Mouse (Mus musculus) midbrain, embryonic 15.5 days (tissue): ENCODE data around the gene Igfn1. TPM values are rescaled to one million over a fixed set of nuclear protein-coding genes. Genes with fewer than 3 reads are reported as not detected.

ENCODE experiments used
- ATAC-seq: fragments of 200-750 bp; cut with Nextera tagmentation; replicated peaks from 2 replicates; pipeline ENCODE4 v1.8.0; 2017; ENCODE audit warnings: moderate TSS enrichment
- H3K27ac ChIP-seq: fragments of 300-500 bp; sonication (generic); 2 replicates; pipeline ENCODE4 v1.5.1; 2015; ENCODE audit warnings: mild to moderate bottlenecking, inconsistent platforms
- H3K27me3 ChIP-seq: fragments of 300-500 bp; sonication (generic); replicated peaks from 2 replicates; pipeline ENCODE4 v1.6.1; 2015; ENCODE audit warnings: inconsistent platforms
- H3K36me3 ChIP-seq: fragments of 300-500 bp; sonication (generic); replicated peaks from 2 replicates; pipeline ENCODE4 v1.6.1; 2015; ENCODE audit warnings: inconsistent platforms
- H3K4me1 ChIP-seq: fragments of 300-500 bp; sonication (generic); 2 replicates; pipeline ENCODE4 v1.6.1; 2015; ENCODE audit warnings: inconsistent platforms
- H3K4me2 ChIP-seq: fragments of 300-500 bp; sonication (generic); 2 replicates; pipeline ENCODE4 v1.6.1; 2015; ENCODE audit warnings: inconsistent platforms, mild to moderate bottlenecking, moderate library complexity
- H3K4me3 ChIP-seq: fragments of 300-500 bp; sonication (generic); 2 replicates; pipeline ENCODE4 v1.5.1; 2015; ENCODE audit warnings: mild to moderate bottlenecking, inconsistent platforms
- H3K9ac ChIP-seq: fragments of 300-500 bp; sonication (generic); 2 replicates; pipeline ENCODE4 v1.6.1; 2015; ENCODE audit warnings: mild to moderate bottlenecking, inconsistent platforms
- H3K9me3 ChIP-seq: fragments of 300-500 bp; sonication (generic); 2 replicates; pipeline ENCODE4 v1.6.1; 2016; ENCODE audit warnings: inconsistent platforms
- WGBS: fragments of 180-500 bp; shearing (Covaris S2); methylation state at CpG from one replicate; pipeline ENCODE4 v1.1.7; 2015; ENCODE audit warnings: mixed read lengths; 5-methylcytosine and 5-hydroxymethylcytosine counted together
- polyA plus RNA-seq: library from polyadenylated mRNA; unstranded; fragments of >200 nt; fragmentation: Nextera tagmentation; extraction: Ambion mirVana; gene quantifications from 2 replicates; pipeline ENCODE4 v1.2.1, GENCODE M21; 2015

Gene Igfn1
- polyA plus RNA-seq, 1 experiment from 2014 or later, result not detected

DNA sequence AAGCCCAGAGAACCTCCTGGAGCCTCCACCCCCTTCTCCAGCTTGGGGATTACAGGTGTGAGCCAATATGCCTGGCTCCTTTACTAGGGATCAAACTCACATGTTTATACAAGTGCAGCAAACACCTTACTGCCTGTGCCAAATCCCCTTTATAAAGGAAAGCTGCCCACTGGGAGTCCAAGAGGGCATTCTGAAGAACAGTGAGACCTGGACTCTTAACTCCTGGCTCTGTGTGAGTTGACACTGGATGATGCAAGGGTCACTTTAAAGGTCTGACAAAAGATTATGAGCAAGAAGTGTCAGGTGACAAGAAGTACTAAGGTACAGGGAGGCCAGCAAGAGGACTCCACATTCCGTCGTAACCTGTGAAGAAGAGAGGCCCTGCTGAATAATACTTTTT is 4.7 kb downstream of the Igfn1 start:
- no peak for ATAC-seq
- no peak overlapping the region for H3K4me3 ChIP-seq
- no peaks in the 10 kb centered on the region for H3K4me1 ChIP-seq
- no peak overlapping the region for H3K27ac ChIP-seq
- no peaks in the 10 kb centered on the region for H3K9me3 ChIP-seq
- H3K36me3 ChIP-seq, result no peaks in the 10 kb centered on the region
- H3K27me3 ChIP-seq, result peaks cover 3% of the 10 kb centered on the region; the same call in 1 of the 2 replicates
- no peak overlapping the region for H3K4me2 ChIP-seq
- 88% methylated on average over 2 of the region's 2 CpGs for WGBS
- H3K9ac ChIP-seq, result no peak overlapping the region

DNA sequence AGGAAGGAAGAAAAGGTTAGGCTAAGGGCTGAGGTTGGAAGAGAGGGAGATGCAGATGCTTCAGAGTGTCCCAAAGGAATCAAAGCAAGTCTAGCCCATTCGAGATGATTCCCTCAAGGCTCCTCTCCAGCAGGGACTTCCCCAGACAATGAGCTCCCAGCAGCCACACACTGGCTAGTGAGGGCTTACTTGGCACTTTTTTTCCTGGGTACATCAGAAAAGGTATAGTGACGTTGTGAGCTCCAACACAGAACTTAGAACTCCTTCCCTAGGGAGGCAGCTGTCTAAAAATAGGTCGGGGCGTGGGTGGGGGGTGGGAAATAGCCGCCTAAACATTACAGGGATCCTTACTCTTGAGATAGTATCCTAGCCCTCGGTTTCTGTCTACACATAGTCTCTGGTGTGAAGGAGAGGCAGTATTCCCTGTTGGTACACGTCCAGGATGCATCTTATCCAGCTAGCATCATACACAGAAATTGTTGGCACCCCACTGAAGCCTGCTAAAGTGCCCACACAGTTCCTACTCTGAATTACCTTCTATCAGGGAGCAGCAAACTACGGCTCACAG is 6.3 kb downstream of the Igfn1 start:
- 64% methylated on average over 8 of the region's 8 CpGs for WGBS
- no peak for ATAC-seq

DNA sequence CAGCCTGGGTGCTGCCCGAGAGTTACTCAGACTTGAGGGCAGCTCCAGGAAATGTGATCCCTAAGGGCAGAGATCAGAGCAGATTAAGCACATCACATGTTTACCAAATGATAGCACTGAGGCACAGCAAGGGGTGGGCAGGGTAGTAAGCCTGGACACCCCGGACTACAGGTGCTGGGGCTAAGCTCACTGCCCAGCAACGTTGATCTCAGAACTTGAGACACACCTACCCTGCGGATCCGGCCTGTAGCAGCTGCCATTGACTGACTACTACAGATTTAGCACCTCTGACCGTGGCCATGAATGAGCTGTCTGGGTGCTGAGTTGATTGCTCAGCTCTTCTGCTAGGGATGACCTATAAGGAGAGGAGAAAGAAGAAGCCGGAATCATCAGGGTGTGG is 8.6 kb downstream of the Igfn1 start:
- H3K4me1 ChIP-seq, result no peaks in the 10 kb centered on the region
- no peak overlapping the region for H3K4me3 ChIP-seq
- H3K36me3 ChIP-seq, result no peaks in the 10 kb centered on the region
- ATAC-seq, result no peak
- no peak overlapping the region for H3K27ac ChIP-seq
- no peak overlapping the region for H3K4me2 ChIP-seq
- no peaks in the 10 kb centered on the region for H3K9me3 ChIP-seq
- H3K27me3 ChIP-seq, result no peaks in the 10 kb centered on the region
- no peak overlapping the region for H3K9ac ChIP-seq
- 77% methylated on average over 7 of the region's 7 CpGs for WGBS

More for the DNA sequence above, 6.3 kb downstream of the Igfn1 start:
- no peaks in the 10 kb centered on the region for H3K27me3 ChIP-seq
- no peak overlapping the region for H3K4me2 ChIP-seq
- no peaks in the 10 kb centered on the region for H3K4me1 ChIP-seq
- H3K9me3 ChIP-seq, result no peaks in the 10 kb centered on the region
- H3K36me3 ChIP-seq, result no peaks in the 10 kb centered on the region
- H3K9ac ChIP-seq, result no peak overlapping the region
- H3K27ac ChIP-seq, result no peak overlapping the region
- H3K4me3 ChIP-seq, result no peak overlapping the region

DNA sequence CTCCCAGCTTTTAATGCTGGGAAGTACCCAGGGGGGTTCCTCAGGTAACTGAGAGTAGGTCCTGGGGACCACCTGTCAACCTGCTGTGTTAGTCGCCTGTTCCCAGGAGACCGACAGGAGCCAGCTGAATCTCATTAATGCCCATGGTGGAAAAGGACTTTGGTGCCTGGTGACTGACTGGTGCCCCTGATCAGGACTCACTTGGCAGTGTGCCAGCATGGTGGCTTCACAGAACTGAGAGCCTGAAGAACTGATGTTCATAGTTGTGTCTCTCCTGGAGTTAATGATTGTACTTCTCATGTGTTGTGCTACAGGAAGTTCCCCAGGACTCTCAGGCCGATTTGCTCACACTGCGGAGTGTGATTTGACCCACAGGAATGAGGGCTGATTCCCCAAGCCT is 12.7 kb downstream of the Igfn1 start:
- H3K4me2 ChIP-seq, result no peak overlapping the region
- 74% methylated on average over 4 of the region's 4 CpGs for WGBS
- no peaks in the 10 kb centered on the region for H3K4me1 ChIP-seq
- H3K9me3 ChIP-seq, result no peaks in the 10 kb centered on the region
- no peak overlapping the region for H3K27ac ChIP-seq
- H3K9ac ChIP-seq, result no peak overlapping the region
- H3K36me3 ChIP-seq, result no peaks in the 10 kb centered on the region
- ATAC-seq, result no peak
- H3K27me3 ChIP-seq, result no peaks in the 10 kb centered on the region
- H3K4me3 ChIP-seq, result no peak overlapping the region

DNA sequence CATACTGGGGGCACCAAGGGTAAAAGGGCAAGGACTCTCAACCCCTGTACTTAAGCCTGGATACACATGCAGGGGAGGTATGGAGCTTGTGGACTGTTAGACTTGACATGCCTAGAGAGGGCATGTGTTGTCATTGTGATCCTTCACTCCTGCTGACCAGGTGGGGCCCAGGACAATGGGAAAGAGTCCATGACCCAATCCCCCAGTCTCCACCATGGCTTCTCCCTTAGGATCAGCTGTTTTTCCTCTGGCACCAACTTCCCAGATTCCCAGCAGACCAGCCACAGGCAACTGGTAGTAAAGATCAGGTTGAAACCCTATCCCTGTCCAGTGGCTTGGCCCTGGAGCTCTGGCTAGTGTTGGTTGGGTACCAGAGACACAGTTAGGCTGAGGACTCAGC is 16.3 kb downstream of the Igfn1 start:
- Histone ChIP-seq H3K4me1 (no peaks in the 10 kb centered on the region), H3K4me3 (no peak overlapping the region)

DNA sequence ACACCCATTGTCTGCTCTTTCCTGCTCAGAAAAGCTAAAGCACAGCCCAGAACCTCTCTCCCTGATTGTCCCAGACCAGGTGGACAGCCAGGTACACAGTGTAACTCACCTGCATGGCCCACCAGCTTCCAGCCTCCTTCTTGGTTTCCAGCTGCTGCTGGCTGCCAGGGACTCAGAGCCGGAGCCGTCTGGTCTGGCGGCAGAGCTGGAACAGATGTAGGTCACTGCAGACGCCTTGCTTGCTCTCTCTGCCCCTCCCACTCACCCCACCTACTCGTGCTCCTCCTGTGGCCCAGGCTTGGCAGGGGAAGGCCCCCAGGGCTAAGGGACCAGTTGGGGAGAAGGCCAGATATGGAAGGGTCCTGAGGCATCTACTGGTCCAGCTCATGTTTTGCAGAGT is 22.0 kb downstream of the Igfn1 start:
- Histone ChIP-seq H3K27me3 (no peaks in the 10 kb centered on the region), H3K9me3 (no peaks in the 10 kb centered on the region), H3K36me3 (no peaks in the 10 kb centered on the region), H3K4me2 (no peak overlapping the region), H3K27ac (no peak overlapping the region), H3K4me3 (no peak overlapping the region), H3K4me1 (no peaks in the 10 kb centered on the region), H3K9ac (no peak overlapping the region)
- no peak for ATAC-seq
- WGBS, result 56% methylated on average over 5 of the region's 5 CpGs

More for the DNA sequence above, 16.3 kb downstream of the Igfn1 start:
- no peaks in the 10 kb centered on the region for H3K36me3 ChIP-seq
- H3K9me3 ChIP-seq, result no peaks in the 10 kb centered on the region
- H3K27ac ChIP-seq, result no peak overlapping the region
- H3K9ac ChIP-seq, result no peak overlapping the region
- H3K4me2 ChIP-seq, result no peak overlapping the region
- H3K27me3 ChIP-seq, result no peaks in the 10 kb centered on the region
- ATAC-seq, result no peak

DNA sequence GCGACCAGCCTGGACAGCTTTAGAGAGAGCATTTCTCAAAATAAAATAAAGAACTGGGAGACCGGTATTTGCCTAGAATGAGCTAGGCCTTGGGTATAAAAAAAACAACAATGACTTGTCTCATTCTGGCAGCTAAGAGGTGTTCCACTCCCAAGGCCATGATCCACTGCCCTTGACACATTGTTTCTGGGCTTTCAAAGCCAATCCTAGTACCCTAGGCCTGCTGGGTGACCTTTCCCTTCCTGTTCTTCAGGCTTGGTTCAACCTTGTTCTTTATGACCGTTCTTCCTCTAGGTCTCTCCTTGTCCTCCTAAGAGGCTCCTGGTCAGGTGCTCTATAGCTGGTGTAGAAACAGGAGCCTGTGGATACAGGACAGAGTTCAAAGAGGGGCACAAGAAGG is 33.6 kb downstream of the Igfn1 start:
- ATAC-seq, result no peak
- H3K36me3 ChIP-seq, result no peaks in the 10 kb centered on the region
- H3K27me3 ChIP-seq, result no peaks in the 10 kb centered on the region
- no peak overlapping the region for H3K27ac ChIP-seq
- no peak overlapping the region for H3K9ac ChIP-seq
- no peak overlapping the region for H3K4me3 ChIP-seq
- 92% methylated on average over 3 of the region's 3 CpGs for WGBS
- H3K9me3 ChIP-seq, result no peaks in the 10 kb centered on the region
- H3K4me1 ChIP-seq, result no peaks in the 10 kb centered on the region
- no peak overlapping the region for H3K4me2 ChIP-seq

DNA sequence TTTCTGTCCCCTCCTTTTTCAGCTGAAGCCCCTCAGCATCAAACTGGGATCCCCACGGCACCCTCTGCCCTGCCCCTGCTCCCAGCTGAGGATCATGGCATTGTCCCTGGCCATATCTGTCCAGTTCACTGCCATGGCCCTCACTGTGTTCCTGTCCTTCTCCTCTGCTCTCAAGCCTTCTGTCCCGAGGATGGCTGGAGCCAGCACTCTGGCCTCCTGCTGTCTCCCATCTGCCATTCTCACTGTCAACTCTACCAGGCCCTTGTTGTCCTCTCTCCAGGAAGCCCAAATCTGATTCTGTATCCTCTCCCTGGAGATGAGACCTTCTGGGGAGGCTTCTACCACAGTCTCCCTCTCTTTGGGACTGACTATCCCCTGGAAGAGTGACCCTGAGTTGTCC is 35.7 kb downstream of the Igfn1 start:
- Histone ChIP-seq H3K36me3 (no peaks in the 10 kb centered on the region), H3K4me2 (no peak overlapping the region), H3K4me1 (no peaks in the 10 kb centered on the region), H3K9me3 (no peaks in the 10 kb centered on the region), H3K27ac (no peak overlapping the region), H3K27me3 (no peaks in the 10 kb centered on the region), H3K4me3 (no peak overlapping the region), H3K9ac (no peak overlapping the region)
- 56% methylated on average over 2 of the region's 2 CpGs for WGBS
- ATAC-seq, result no peak

DNA sequence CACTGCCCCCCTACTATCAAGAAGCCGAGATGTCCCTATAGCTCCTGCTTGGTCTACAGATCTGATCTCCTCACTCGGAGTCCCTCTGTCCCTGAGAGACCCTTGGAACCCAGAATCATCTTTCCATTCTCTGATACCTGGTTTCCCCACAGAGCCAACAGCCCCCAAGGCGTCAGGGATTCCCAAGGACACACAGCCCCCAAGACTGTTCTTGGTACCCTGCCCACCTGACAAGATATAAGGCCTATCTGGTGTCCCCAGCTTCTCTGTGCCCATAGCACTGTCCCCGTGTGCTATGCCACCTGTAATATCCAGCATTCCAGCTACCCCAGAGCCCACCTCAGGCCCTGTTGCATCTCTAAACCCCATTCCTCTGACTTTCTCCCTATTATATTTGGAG is 38.4 kb downstream of the Igfn1 start:
- H3K27ac ChIP-seq, result no peak overlapping the region
- H3K9me3 ChIP-seq, result no peaks in the 10 kb centered on the region
- 78% methylated on average over 4 of the region's 4 CpGs for WGBS
- ATAC-seq, result no peak
- H3K4me2 ChIP-seq, result no peak overlapping the region
- no peak overlapping the region for H3K4me3 ChIP-seq
- H3K4me1 ChIP-seq, result no peaks in the 10 kb centered on the region
- H3K9ac ChIP-seq, result no peak overlapping the region
- no peaks in the 10 kb centered on the region for H3K36me3 ChIP-seq
- no peaks in the 10 kb centered on the region for H3K27me3 ChIP-seq

DNA sequence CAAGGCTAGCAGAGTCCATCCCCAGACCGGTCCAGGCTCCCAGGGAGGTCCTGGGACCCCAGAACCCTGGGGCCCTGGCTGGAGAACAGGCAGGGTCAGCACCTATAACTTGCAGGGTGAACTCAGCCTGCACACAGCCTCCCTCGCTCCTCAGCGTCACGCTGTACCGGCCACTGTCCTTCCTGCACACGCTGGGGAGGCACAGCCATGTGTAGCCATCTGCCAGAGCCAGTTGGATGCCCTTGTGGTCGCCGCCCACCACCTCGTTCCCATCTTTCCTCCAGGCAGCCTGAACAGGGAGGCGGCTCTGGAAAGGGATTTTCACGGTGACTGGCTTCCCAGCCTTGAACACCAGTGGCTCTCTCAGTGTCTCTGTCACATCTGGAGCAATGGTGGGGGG is 41.6 kb downstream of the Igfn1 start:
- Histone ChIP-seq H3K9me3 (no peaks in the 10 kb centered on the region), H3K4me2 (no peak overlapping the region)
- ATAC-seq, result no peak

DNA sequence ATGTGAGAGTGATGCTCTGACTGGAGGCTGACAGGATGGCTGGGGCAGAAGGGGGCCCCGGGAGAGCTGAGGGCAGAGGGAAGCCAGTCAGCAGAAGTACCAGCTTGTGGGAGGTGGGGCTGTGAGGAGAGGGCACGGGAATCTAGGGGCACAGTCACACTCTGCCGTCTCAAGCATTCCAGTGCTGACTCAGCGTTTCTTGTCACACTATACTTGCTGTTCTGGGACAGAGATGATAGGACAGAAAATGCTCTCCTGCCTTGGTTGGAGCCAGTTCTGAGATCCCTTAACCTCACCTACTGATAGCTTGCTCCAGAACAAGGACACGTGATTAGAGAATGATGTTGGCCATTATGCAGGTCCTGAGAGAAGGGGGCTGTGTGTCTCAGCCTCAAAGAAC is 43.0 kb downstream of the Igfn1 start:
- Histone ChIP-seq H3K36me3 (no peaks in the 10 kb centered on the region), H3K27me3 (no peaks in the 10 kb centered on the region), H3K9ac (no peak overlapping the region), H3K27ac (no peak overlapping the region), H3K4me3 (no peak overlapping the region), H3K9me3 (no peaks in the 10 kb centered on the region), H3K4me2 (no peak overlapping the region), H3K4me1 (no peaks in the 10 kb centered on the region)
- no peak for ATAC-seq
- 68% methylated on average over 5 of the region's 5 CpGs for WGBS

More for the DNA sequence above, 41.6 kb downstream of the Igfn1 start:
- 67% methylated on average over 11 of the region's 11 CpGs for WGBS
- Histone ChIP-seq H3K4me1 (no peaks in the 10 kb centered on the region), H3K9ac (no peak overlapping the region), H3K27ac (no peak overlapping the region), H3K27me3 (no peaks in the 10 kb centered on the region), H3K36me3 (no peaks in the 10 kb centered on the region), H3K4me3 (no peak overlapping the region)

DNA sequence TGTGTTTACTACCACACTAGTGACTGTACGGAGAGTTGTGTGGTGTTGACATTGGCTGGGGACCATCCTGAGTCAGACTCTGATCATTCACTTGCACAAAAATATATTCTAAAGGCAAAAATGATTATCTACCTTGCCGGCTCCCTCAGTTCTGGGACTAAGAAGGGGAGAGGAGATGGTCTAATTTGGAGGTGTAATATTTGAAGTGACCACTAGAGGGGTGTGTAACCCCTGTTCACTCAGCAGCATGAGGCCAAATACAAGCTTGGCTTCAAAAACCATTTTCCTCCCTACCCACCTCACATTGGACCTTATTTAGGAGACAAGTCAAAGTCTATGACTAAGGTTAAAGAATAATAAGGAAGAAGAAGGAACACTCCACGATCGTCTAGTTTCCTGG is 47.7 kb downstream of the Igfn1 start:
- no peak overlapping the region for H3K27ac ChIP-seq
- no peaks in the 10 kb centered on the region for H3K36me3 ChIP-seq
- no peaks in the 10 kb centered on the region for H3K4me1 ChIP-seq
- no peak overlapping the region for H3K4me2 ChIP-seq
- ATAC-seq, result peak; percentile 67
- no peaks in the 10 kb centered on the region for H3K9me3 ChIP-seq
- 46% methylated on average over 4 of the region's 4 CpGs for WGBS
- H3K4me3 ChIP-seq, result no peak overlapping the region
- no peak overlapping the region for H3K9ac ChIP-seq
- H3K27me3 ChIP-seq, result no peaks in the 10 kb centered on the region

DNA sequence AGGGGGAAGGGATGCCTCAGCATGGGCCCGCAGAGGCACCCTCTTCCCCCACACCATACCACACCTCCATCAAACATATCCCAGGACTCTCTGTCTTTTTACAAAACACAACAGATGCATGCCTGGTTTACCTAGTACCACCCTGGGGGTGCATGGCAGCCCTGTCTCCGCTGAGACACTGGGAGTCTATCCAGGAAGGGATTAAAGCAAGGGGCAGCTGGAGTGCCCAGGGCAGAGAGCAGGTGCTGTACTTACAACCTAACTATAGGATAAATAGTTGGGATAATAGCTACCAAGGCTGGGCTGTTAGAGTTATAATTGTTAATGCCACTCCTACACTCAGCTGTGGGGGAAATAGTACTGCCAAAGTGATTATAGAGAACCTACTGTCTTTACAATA is 57.3 kb downstream of the Igfn1 start:
- 60% methylated on average over 2 of the region's 2 CpGs for WGBS
- Histone ChIP-seq H3K36me3 (no peaks in the 10 kb centered on the region), H3K9ac (no peak overlapping the region), H3K27me3 (0 out of 2 replicates have a peak, but pooled peaks cover under 1% of the 10 kb centered on the region), H3K4me1 (no peaks in the 10 kb centered on the region), H3K27ac (no peak overlapping the region), H3K4me3 (no peak overlapping the region), H3K9me3 (no peaks in the 10 kb centered on the region), H3K4me2 (no peak overlapping the region)
- ATAC-seq, result no peak
